Mouse (Mus musculus) kidney, postnatal 0 days (tissue): ENCODE results near the gene 9530077C05Rik. TPM values are rescaled to one million over a fixed set of nuclear protein-coding genes. Genes with fewer than 3 reads are reported as not detected.

Experiments
- ATAC-seq: fragments of 200-750 bp; cut with Nextera tagmentation; replicated peaks from 2 replicates; pipeline ENCODE4 v1.8.0; 2017; ENCODE audit warnings: low read depth, moderate number of reproducible peaks, moderate TSS enrichment, moderate library complexity; ENCODE audit not compliant: low FRiP score
- DNase-seq: peaks from one replicate; pipeline ENCODE4 v3.0.0-alpha.2; 2016; ENCODE audit warnings: low spot score
- H3K27ac ChIP-seq: fragments of 300-500 bp; sonication (generic); 2 replicates; pipeline ENCODE4 v1.5.1; 2014; ENCODE audit warnings: mild to moderate bottlenecking
- H3K27me3 ChIP-seq: fragments of 300-500 bp; sonication (generic); 2 replicates; pipeline ENCODE4 v1.6.1; 2014; ENCODE audit warnings: low read length, mixed read lengths; ENCODE audit not compliant: insufficient read depth
- H3K36me3 ChIP-seq: fragments of 300-500 bp; sonication (generic); 2 replicates; pipeline ENCODE4 v1.6.1; 2014; ENCODE audit warnings: low read length, mixed read lengths; ENCODE audit not compliant: insufficient read depth
- H3K4me1 ChIP-seq: fragments of 300-500 bp; sonication (generic); replicated peaks from 2 replicates; pipeline ENCODE4 v1.6.1; 2014; ENCODE audit warnings: antibody characterized with exemption, low read length, mixed read lengths; ENCODE audit not compliant: insufficient read depth
- H3K4me2 ChIP-seq: fragments of 300-500 bp; sonication (generic); 2 replicates; pipeline ENCODE4 v1.6.1; 2014; ENCODE audit warnings: mild to moderate bottlenecking, low read length, moderate library complexity, mixed read lengths
- H3K4me3 ChIP-seq: fragments of 300-500 bp; sonication (generic); replicated peaks from 2 replicates; pipeline ENCODE4 v1.5.1; 2014; ENCODE audit warnings: low read depth, low read length
- H3K9ac ChIP-seq: fragments of 300-500 bp; sonication (generic); 2 replicates; pipeline ENCODE4 v1.6.1; 2014; ENCODE audit warnings: low read depth, low read length
- H3K9me3 ChIP-seq: fragments of 300-500 bp; sonication (generic); replicated peaks from 2 replicates; pipeline ENCODE4 v1.6.1; 2016; ENCODE audit warnings: low read length, inconsistent platforms, mixed read lengths
- CTCF ChIP-seq: IDR thresholded peaks from 2 replicates; pipeline ENCODE4 v1.5.1; 2016; ENCODE audit warnings: antibody characterized with exemption, low read depth, mild to moderate bottlenecking, moderate library complexity
- whole genome bisulfite sequencing: fragments of 180-500 bp; shearing (Covaris S2); extraction: QIAGEN DNeasy Blood & Tissue Kit; methylation state at CpG from one replicate; pipeline ENCODE4 v1.1.7; 2014; 5-methylcytosine and 5-hydroxymethylcytosine counted together
- polyA plus RNA-seq: library from polyadenylated mRNA; unstranded; fragments of >200 nt; fragmentation: Nextera tagmentation; extraction: Ambion mirVana; gene quantifications from 2 replicates; pipeline ENCODE4 v1.2.1, GENCODE M21; 2015

Gene 9530077C05Rik
- polyA plus RNA-seq, result 2.1 and 2.9 TPM in 2 replicates

DNA sequence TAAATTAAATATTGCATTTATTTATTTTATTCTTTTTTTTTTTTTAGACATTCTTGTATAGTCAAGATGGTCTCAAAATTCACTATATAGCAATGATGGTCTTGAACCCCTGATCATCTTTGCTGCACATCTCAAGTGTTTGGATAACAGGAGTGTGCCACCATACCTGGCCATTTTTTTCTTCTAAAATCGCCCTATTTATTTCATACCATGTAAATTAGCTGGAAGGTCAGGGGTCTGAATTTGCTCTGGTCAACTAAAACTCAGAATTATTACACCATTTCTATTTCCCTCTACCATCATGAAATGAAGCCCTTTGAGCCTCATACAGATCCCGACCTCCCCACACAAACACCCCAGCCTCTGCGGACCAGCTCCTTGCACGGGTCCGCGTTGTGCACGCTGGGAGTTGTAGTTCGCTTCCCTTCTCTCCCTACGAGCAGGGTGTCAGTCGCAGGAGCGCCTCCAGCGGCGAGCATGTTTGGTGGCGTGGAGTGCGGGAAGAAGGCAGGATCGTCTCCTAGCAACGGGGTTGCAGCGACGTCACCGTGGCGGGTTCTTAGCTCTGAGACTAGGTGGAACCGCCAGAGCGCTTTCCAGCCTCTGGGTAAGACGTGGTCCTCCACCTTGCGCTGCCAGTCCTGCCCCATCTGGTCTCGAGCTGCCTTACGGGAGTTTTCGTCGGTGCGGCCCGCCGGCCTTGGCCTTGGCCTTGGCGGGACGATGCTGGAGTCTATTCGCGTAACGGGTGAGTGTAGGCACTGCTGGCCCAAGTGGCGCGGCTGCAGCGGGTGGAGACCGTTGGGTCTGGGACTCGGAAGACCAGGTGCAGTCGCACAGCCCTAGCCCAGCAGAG lies at the start of gene 9530077C05Rik:
TSS of gene 9530077C05Rik (plus strand) at position 512 of the 856 bp plus-strand sequence.
- Histone ChIP-seq H3K4me3 (peak within 1 kb of the TSS; percentile 52), H3K9me3 (no peaks in the 10 kb centered on the region), H3K36me3 (no peaks in the 10 kb centered on the region), H3K4me2 (peak within 1 kb of the TSS; percentile 90), H3K27me3 (no peaks in the 10 kb centered on the region), H3K4me1 (no peaks in the 10 kb centered on the region), H3K27ac (no peak within 1 kb of the TSS), H3K9ac (peak within 1 kb of the TSS; percentile 59; the same call in 1 of the 2 replicates)
- under 1% methylated on average over 43 of the region's 43 CpGs for WGBS
- DNase-seq (peak; percentile 97), ATAC-seq (peak; percentile 97)
- peak; percentile 93 for TF ChIP-seq CTCF

DNA sequence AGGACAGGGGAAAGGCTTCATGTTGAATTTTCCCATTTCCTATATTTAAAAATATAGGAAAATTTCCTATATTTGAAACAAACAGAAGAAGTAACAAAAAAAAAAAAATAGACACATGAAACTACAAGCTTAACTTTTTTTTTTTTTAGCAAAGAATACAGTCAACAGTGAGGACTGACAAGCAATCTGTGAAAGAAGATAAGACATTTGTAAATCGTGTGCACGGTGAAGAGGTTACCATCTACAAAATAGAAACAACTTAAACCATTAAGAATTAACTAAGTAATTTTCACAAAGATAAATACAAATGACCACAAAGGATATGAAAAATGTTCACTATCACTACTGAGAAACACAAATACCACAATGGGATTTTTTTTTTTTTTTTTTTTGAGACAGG lies 45.1 kb upstream of the 9530077C05Rik start:
- no peak for ATAC-seq
- no peak overlapping the region for H3K4me2 ChIP-seq
- no peaks in the 10 kb centered on the region for H3K9me3 ChIP-seq
- H3K4me1 ChIP-seq, result no peaks in the 10 kb centered on the region
- H3K4me3 ChIP-seq, result no peak overlapping the region
- no peak for TF ChIP-seq CTCF
- no peak overlapping the region for H3K9ac ChIP-seq
- WGBS, result 92% methylated on average over 2 of the region's 2 CpGs
- H3K36me3 ChIP-seq, result peaks cover 42% of the 10 kb centered on the region
- H3K27me3 ChIP-seq, result no peaks in the 10 kb centered on the region
- DNase-seq, result no peak
- H3K27ac ChIP-seq, result no peak overlapping the region

DNA sequence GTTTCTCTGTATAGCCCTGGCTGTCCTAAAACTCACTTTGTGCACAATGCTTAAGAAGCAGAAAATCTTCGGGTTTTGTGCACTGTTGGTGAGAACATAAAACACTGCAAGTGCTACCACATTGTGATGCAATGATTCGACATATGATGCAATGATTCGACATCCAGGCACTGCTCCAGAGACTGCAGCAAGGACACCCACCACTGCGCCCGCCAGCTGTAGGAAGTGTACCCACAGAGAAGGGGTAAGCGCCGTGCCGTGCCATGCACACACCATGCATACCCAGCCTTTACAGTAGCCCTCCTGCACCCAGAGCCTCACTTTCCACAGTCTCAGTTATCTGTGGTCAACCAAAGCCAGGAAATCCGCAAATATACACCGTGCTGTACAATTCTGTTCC lies 44.7 kb upstream of the 9530077C05Rik start:
- Histone ChIP-seq H3K27me3 (no peaks in the 10 kb centered on the region), H3K4me1 (no peaks in the 10 kb centered on the region), H3K4me3 (no peak overlapping the region), H3K4me2 (no peak overlapping the region), H3K9ac (no peak overlapping the region), H3K36me3 (peaks cover 38% of the 10 kb centered on the region; the same call in 1 of the 2 replicates), H3K27ac (no peak overlapping the region), H3K9me3 (no peaks in the 10 kb centered on the region)
- WGBS, result 95% methylated on average over 10 of the region's 10 CpGs
- ATAC-seq, result no peak
- no peak for TF ChIP-seq CTCF
- DNase-seq, result no peak

- Histone ChIP-seq H3K4me3 (no peak overlapping the region), H3K36me3 (peaks cover 34% of the 10 kb centered on the region), H3K27me3 (no peaks in the 10 kb centered on the region), H3K9ac (no peak overlapping the region), H3K27ac (no peak overlapping the region), H3K4me1 (no peaks in the 10 kb centered on the region), H3K4me2 (no peak overlapping the region), H3K9me3 (no peaks in the 10 kb centered on the region)
- WGBS, result 83% methylated on average over 6 of the region's 6 CpGs
- ATAC-seq, result no peak
- TF ChIP-seq CTCF, result no peak
- no peak for DNase-seq
These were observed 43.3 kb upstream of the 9530077C05Rik start for GRCm38 (mm10) chr9:22368030-22368429.

DNA sequence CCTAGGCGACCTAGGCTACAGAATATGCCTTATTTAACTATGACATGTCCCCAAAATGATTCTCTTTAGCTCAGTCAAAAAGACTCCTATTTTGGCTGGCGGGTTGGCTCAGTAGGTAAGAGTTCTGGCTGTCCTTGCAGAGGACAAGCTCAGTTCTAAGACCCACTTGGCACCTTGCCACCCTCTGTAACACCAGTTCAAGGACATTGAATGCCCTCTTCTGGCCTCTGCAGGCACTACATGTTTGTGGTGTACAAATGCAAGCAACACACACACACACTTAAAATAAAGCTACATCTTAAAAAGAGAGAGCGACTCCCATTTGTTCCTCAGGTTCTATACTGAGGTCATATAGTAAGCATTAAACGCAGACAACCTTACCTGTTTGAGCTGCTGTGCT lies 38.6 kb upstream of the 9530077C05Rik start:
- 95% methylated on average over 4 of the region's 4 CpGs for WGBS
- ATAC-seq (no peak), DNase-seq (peak; percentile 37)
- Histone ChIP-seq H3K36me3 (peaks cover 46% of the 10 kb centered on the region), H3K27me3 (no peaks in the 10 kb centered on the region), H3K4me1 (no peaks in the 10 kb centered on the region), H3K9me3 (no peaks in the 10 kb centered on the region), H3K4me3 (no peak overlapping the region), H3K27ac (no peak overlapping the region), H3K9ac (no peak overlapping the region), H3K4me2 (no peak overlapping the region)
- peak; percentile 41; the same call in 1 of the 2 replicates for TF ChIP-seq CTCF

DNA sequence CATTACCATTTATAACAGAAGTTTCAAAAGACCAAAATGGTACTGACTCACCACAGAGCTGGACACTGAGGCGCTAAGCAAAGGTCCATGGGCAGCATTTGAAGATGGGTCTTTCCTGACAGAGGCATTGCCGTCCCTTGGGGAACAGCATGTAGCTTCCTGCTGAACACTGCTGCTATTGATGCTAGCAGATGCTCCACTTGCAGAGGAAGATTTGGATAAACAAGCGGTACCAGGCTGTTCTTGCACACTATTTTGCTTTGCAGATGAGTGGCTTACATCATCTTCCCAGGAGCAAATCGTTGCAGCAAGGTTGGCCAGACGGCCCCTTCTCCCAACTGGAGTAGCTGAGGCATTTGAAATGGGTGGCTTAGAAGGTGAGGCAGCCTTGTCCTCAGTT lies 35.2 kb upstream of the 9530077C05Rik start:
- no peaks in the 10 kb centered on the region for H3K9me3 ChIP-seq
- no peak overlapping the region for H3K4me3 ChIP-seq
- H3K27ac ChIP-seq, result no peak overlapping the region
- H3K27me3 ChIP-seq, result no peaks in the 10 kb centered on the region
- no peak overlapping the region for H3K4me2 ChIP-seq
- H3K9ac ChIP-seq, result no peak overlapping the region
- no peak for TF ChIP-seq CTCF
- peaks cover 44% of the 10 kb centered on the region for H3K36me3 ChIP-seq
- no peak for ATAC-seq
- 91% methylated on average over 5 of the region's 5 CpGs for WGBS
- no peaks in the 10 kb centered on the region for H3K4me1 ChIP-seq
- DNase-seq, result no peak
